Mouse (Mus musculus) embryonic fibroblast, embryonic 13.5 days (primary cell): ENCODE measurements at regions not wholly inside any gene's neighbourhood (a gene's known extent, or its start where the extent isn't known, plus 50 kb on each side); places are given as distances from the start of the nearest gene placed in this dataset.

ENCODE experiments used
- CTCF ChIP-seq: IDR thresholded peaks from 2 replicates; pipeline ENCODE4 v1.5.1; 2011; ENCODE audit warnings: mild to moderate bottlenecking, control low read depth, low read length, moderate library complexity, borderline replicate concordance; ENCODE audit not compliant: insufficient read depth
- POLR2A ChIP-seq: IDR thresholded peaks from 2 replicates; pipeline ENCODE4 v1.6.1; 2011; ENCODE audit warnings: low read depth, mild to moderate bottlenecking, control low read depth, low read length, moderate library complexity

DNA sequence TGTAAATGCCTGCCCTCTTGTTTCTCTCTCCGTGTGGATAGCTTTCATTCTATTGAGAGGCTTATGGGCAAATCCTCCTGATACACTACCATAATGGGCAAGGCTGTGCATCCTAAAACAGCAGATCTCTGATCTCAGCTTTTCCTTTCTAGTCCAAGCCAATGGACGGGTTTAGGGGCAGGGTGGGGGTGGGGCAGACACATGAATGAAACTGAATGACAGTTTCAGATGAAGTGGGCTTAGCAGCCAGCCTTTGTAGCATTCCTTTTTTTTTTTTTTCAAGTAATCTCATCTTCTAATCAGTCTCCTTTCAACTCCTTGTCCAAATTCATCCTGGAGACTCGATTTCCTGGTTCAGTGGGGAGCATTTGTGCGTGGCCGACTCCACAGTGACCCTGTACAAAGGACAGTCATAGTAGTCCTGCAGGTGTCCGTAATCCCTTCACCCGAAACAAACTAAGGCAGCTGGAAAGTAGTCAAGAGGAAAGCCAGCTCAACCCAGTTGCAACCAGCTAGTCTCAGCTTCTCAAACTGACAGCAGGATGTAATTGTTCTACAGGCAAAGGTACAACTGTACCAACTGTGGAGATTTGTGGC is 193.4 kb downstream of the Dcdc2c start:
- TF ChIP-seq POLR2A (no peak), CTCF (no peak)
